Mouse (Mus musculus): ENCODE results near the gene Dock7. TPM values are rescaled to one million over a fixed set of nuclear protein-coding genes. Genes with fewer than 3 reads are reported as not detected.

Dock7 gene
- total and polyA plus RNA-seq, 3 experiments, result 0.30 TPM; not detected in 2

DNA sequence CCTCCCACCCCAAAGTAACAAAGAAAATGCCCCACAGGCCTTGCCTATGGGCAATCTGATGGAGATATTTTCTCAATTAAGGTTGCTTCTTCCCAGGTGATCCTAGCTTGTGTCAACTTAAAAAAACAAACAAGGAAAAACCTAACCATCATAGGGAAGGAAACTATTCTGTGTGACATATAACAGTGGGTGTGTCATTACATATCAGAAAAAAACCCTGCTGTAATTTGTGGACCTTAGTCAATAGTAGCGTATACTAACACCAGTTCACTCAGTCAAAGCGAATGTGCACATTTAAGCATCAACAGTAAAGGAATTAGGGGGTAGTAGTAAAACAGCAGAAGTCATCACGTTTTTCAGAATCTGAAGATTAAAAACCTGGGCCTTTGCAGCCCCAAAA lies 28.9 kb downstream of the Dock7 start:
- Histone ChIP-seq H3K9me3 (replicated peaks; ENCODE audit: low read length) (peaks cover 23% of the 10 kb centered on the region), H3K79me2 (replicated peaks; ENCODE audit: control insufficient read depth, extremely low read depth, insufficient read depth, poor library complexity, severe bottlenecking) (no peaks in the 10 kb centered on the region), H3K27ac (ENCODE audit: insufficient read depth, low read depth) (no peak overlapping the region), H3K4me2 (ENCODE audit: insufficient read depth, low read depth, poor library complexity, severe bottlenecking) (no peak overlapping the region), H3K9ac (ENCODE audit: insufficient read depth, low read depth) (no peak overlapping the region), H3K27me3 (replicated peaks) (no peaks in the 10 kb centered on the region), H3K4me3 (replicated peaks in 1 of 3; ENCODE audit: low read depth in 2 of 3, low read length in 2 of 3, poor library complexity in 1 of 3) (no peak overlapping the region), H3K36me3 (replicated peaks in 1 of 2; ENCODE audit: control insufficient read depth in 1 of 2, insufficient read depth in 1 of 2, low read length in 1 of 2) (no peaks in the 10 kb centered on the region), H3K4me1 (ENCODE audit: control insufficient read depth in 1 of 2, insufficient read depth in 2 of 2) (no peaks in the 10 kb centered on the region)
- in situ Hi-C loops (cut with MboI; ENCODE audit: low pct_ligation_motif_present, low pct_unique_long_range_greater_than_20kb, low sequenced_read_pairs), result no loop called here
- no peak for DNase-seq (ENCODE audit: extremely low read depth)
- dilution Hi-C loops (cut with MboI; ENCODE audit: extremely low pct_ligation_motif_present, extremely low pct_unique_long_range_greater_than_20kb, low sequenced_read_pairs), result no loop called here
- TF ChIP-seq BHLHE40 (IDR thresholded peaks at IDR 0.05; ENCODE audit: low read depth, low read length), result no peak
- TF ChIP-seq ZC3H11A (IDR thresholded peaks at IDR 0.05; ENCODE audit: low read depth, low read length), result no peak

DNA sequence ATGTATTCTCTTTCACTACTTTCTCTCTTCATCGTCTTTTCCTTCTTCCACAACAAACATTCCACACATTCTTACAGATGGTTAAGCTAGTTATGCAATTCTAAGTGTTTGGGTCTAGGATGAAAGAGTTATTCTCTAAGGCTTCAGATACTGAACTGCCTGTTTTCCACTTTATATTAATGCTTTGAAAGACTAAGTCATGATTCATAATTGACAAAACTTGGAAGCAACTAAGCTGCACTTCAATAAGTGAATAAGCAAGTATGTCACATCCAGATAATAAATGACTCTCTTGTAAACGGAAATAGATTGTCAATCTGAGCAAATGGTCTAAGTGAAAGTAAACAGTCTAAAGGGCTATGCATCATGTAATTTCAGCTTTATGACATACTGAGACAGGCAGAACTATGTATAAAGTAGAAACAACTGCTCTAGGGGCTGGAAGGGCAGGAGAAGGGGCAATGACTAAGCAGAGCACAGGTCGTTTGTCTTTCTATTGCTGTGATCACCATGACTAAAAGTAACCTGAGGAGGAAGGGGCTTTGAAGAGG lies 29.5 kb downstream of the Dock7 start:
- H3K4me1 ChIP-seq (ENCODE audit: control insufficient read depth in 1 of 2, insufficient read depth in 2 of 2), result no peaks in the 10 kb centered on the region
- no peak overlapping the region for H3K4me3 ChIP-seq (replicated peaks in 1 of 3; ENCODE audit: low read depth in 2 of 3, low read length in 2 of 3, poor library complexity in 1 of 3)
- H3K27ac ChIP-seq (ENCODE audit: insufficient read depth, low read depth), result no peak overlapping the region
- H3K4me2 ChIP-seq (ENCODE audit: insufficient read depth, low read depth, poor library complexity, severe bottlenecking), result no peak overlapping the region
- dilution Hi-C loops (cut with MboI; ENCODE audit: extremely low pct_ligation_motif_present, extremely low pct_unique_long_range_greater_than_20kb, low sequenced_read_pairs), result no loop called here
- TF ChIP-seq CHD1 (IDR thresholded peaks at IDR 0.05; ENCODE audit: low read depth, low read length) (no peak), ZNF384 (IDR thresholded peaks at IDR 0.05; ENCODE audit: low read depth, low read length) (no peak), IRF4 (IDR thresholded peaks at IDR 0.05; ENCODE audit: low read depth, low read length) (no peak), ZMIZ1 (IDR thresholded peaks at IDR 0.05; ENCODE audit: low read depth, low read length) (no peak), E2F4 (IDR thresholded peaks at IDR 0.05; ENCODE audit: insufficient replicate concordance, low read depth, low read length) (no peak), GABPA (IDR thresholded peaks at IDR 0.05; ENCODE audit: insufficient replicate concordance, low read depth, low read length) (no peak), RAD21 (IDR thresholded peaks at IDR 0.05; ENCODE audit: low read depth, low read length) (no peak), ETS1 (conservative IDR thresholded peaks at IDR 0.05; ENCODE audit: low read depth, low read length) (no peak), CTCF (conservative IDR thresholded peaks at IDR 0.05 in 1 of 2, IDR thresholded peaks at IDR 0.05 in 1 of 2; ENCODE audit: low read depth in 2 of 2, low read length in 2 of 2) (no peak), PAX5 (IDR thresholded peaks at IDR 0.05; ENCODE audit: low read length) (no peak), MAZ (IDR thresholded peaks at IDR 0.05; ENCODE audit: low read depth, low read length) (no peak), TBP (conservative IDR thresholded peaks at IDR 0.05; ENCODE audit: low read depth, low read length) (no peak)
- no peak overlapping the region for H3K9ac ChIP-seq (ENCODE audit: insufficient read depth, low read depth)
- H3K79me2 ChIP-seq (replicated peaks; ENCODE audit: control insufficient read depth, extremely low read depth, insufficient read depth, poor library complexity, severe bottlenecking), result no peaks in the 10 kb centered on the region
- peaks cover 24% of the 10 kb centered on the region for H3K9me3 ChIP-seq (replicated peaks; ENCODE audit: low read length)
- no peaks in the 10 kb centered on the region for H3K27me3 ChIP-seq (replicated peaks)
- H3K36me3 ChIP-seq (replicated peaks in 1 of 2; ENCODE audit: control insufficient read depth in 1 of 2, insufficient read depth in 1 of 2, low read length in 1 of 2), result no peaks in the 10 kb centered on the region
- in situ Hi-C loops (cut with MboI; ENCODE audit: low pct_ligation_motif_present, low pct_unique_long_range_greater_than_20kb, low sequenced_read_pairs), result no loop called here
- no peak for DNase-seq (ENCODE audit: extremely low read depth)
